Mouse (Mus musculus) myocyte (in vitro differentiated cells): ENCODE measurements at regions not wholly inside any gene's neighbourhood (a gene's known extent, or its start where the extent isn't known, plus 50 kb on each side); places are given as distances from the start of the nearest gene placed in this dataset.

Experiments
- H3K27me3 ChIP-seq: one replicate; pipeline ENCODE4 v1.6.1; 2011; ENCODE audit not compliant: control insufficient read depth, insufficient read depth, insufficient read length
- H3K36me3 ChIP-seq: one replicate; pipeline ENCODE4 v1.6.1; 2011; ENCODE audit not compliant: control insufficient read depth, insufficient read depth
- H3K4me2 ChIP-seq: one replicate; pipeline ENCODE4 v1.6.1; 2011; ENCODE audit warnings: low read depth, control low read depth
- H3K4me3 ChIP-seq: one replicate; pipeline ENCODE4 v1.5.1; 2011; ENCODE audit warnings: mild to moderate bottlenecking, control low read depth, moderate library complexity
- H3K79me2 ChIP-seq: one replicate; pipeline ENCODE4 v1.6.1; 2011; ENCODE audit not compliant: control insufficient read depth, insufficient read depth
- H3ac ChIP-seq: one replicate; pipeline ENCODE4 v1.6.1; 2011; ENCODE audit not compliant: control insufficient read depth, insufficient read length
- CEBPB ChIP-seq: IDR thresholded peaks from 2 replicates; pipeline ENCODE4 v1.6.1; 2011; ENCODE audit warnings: mild to moderate bottlenecking, moderate library complexity; ENCODE audit not compliant: poor library complexity, insufficient read depth, severe bottlenecking
- E2F4 ChIP-seq: IDR thresholded peaks from one replicate; pipeline ENCODE4 v1.6.1; 2011; ENCODE audit warnings: mild to moderate bottlenecking, control low read depth, moderate library complexity; ENCODE audit not compliant: insufficient read depth
- MAX ChIP-seq: IDR thresholded peaks from one replicate; pipeline ENCODE4 v1.6.1; 2011; ENCODE audit warnings: low read depth, mild to moderate bottlenecking, control low read depth
- MYOD1 ChIP-seq, 3 experiments: IDR thresholded peaks; one replicate each; pipeline ENCODE4 v1.6.1; 2011; ENCODE audit warnings: control low read depth in 2 of 3, low read depth in 2 of 3, mild to moderate bottlenecking in 2 of 3, moderate library complexity in 1 of 3; ENCODE audit not compliant: insufficient read length in 2 of 3, control insufficient read depth in 1 of 3
- MYOG ChIP-seq, 3 experiments: IDR thresholded peaks; one replicate each; pipeline ENCODE4 v1.6.1; 2011; ENCODE audit warnings: control low read depth in 2 of 3, low read depth in 2 of 3, mild to moderate bottlenecking in 2 of 3; ENCODE audit not compliant: insufficient read length in 2 of 3, control insufficient read depth in 1 of 3, insufficient read depth in 1 of 3
- POLR2A ChIP-seq: IDR thresholded peaks from one replicate; pipeline ENCODE4 v1.6.1; 2011; ENCODE audit warnings: low read depth, mild to moderate bottlenecking, control low read depth, moderate library complexity; ENCODE audit not compliant: insufficient read length
- POLR2AphosphoS2 ChIP-seq: IDR thresholded peaks from one replicate; pipeline ENCODE4 v1.6.1; 2011; ENCODE audit warnings: low read depth, control low read depth; ENCODE audit not compliant: insufficient read length
- REST ChIP-seq: IDR thresholded peaks from one replicate; pipeline ENCODE4 v1.6.1; 2011; ENCODE audit warnings: mild to moderate bottlenecking, control low read depth, moderate library complexity; ENCODE audit not compliant: insufficient read depth, insufficient read length
- SRF ChIP-seq: IDR thresholded peaks from one replicate; pipeline ENCODE4 v1.6.1; 2011; ENCODE audit warnings: low read depth; ENCODE audit not compliant: control insufficient read depth, insufficient read length
- TCF12 ChIP-seq: IDR thresholded peaks from one replicate; pipeline ENCODE4 v1.6.1; 2011; ENCODE audit warnings: mild to moderate bottlenecking, control low read depth; ENCODE audit not compliant: poor library complexity, insufficient read depth, severe bottlenecking
- TCF3 ChIP-seq: IDR thresholded peaks from one replicate; pipeline ENCODE4 v1.6.1; 2011; ENCODE audit warnings: low read depth, control low read depth; ENCODE audit not compliant: insufficient read length
- USF1 ChIP-seq: IDR thresholded peaks from one replicate; pipeline ENCODE4 v1.6.1; 2011; ENCODE audit warnings: low read depth, mild to moderate bottlenecking, control low read depth, moderate library complexity

GRCm38 (mm10) chr13:47943645-47944044 lies 317.4 kb upstream of the Id4 start:
- H3K4me3 ChIP-seq = no peak overlapping the region
- H3K36me3 ChIP-seq = no peaks in the 10 kb centered on the region
- no peak overlapping the region for H3K4me2 ChIP-seq
- no peaks in the 10 kb centered on the region for H3K79me2 ChIP-seq
- TF ChIP-seq POLR2AphosphoS2 = no peak
- TF ChIP-seq POLR2A = no peak
- no peak for TF ChIP-seq USF1
- no peak for TF ChIP-seq MYOD1 (IDR thresholded peaks at IDR 0.05; ENCODE audit: control insufficient read depth in 1 of 3, insufficient read length in 2 of 3, low read depth in 2 of 3)
- no peak for TF ChIP-seq MYOG (IDR thresholded peaks at IDR 0.05; ENCODE audit: control insufficient read depth in 1 of 3, insufficient read depth in 1 of 3, insufficient read length in 2 of 3, low read depth in 2 of 3)
- TF ChIP-seq REST = no peak
- TF ChIP-seq MAX = no peak
- TF ChIP-seq TCF3 = no peak
- no peak for TF ChIP-seq TCF12
- TF ChIP-seq SRF = no peak
- TF ChIP-seq CEBPB = no peak
- TF ChIP-seq E2F4 = no peak
- H3ac ChIP-seq = no peak overlapping the region
- no peaks in the 10 kb centered on the region for H3K27me3 ChIP-seq

GRCm38 (mm10) chr13:47948098-47948865 lies 312.7 kb upstream of the Id4 start:
- Histone ChIP-seq H3K79me2 (no peaks in the 10 kb centered on the region), H3K4me2 (no peak overlapping the region), H3K4me3 (no peak overlapping the region), H3ac (no peak overlapping the region), H3K27me3 (no peaks in the 10 kb centered on the region), H3K36me3 (no peaks in the 10 kb centered on the region)
- TF ChIP-seq MYOG (IDR thresholded peaks at IDR 0.05; ENCODE audit: control insufficient read depth in 1 of 3, insufficient read depth in 1 of 3, insufficient read length in 2 of 3, low read depth in 2 of 3) (no peak), MYOD1 (IDR thresholded peaks at IDR 0.05; ENCODE audit: control insufficient read depth in 1 of 3, insufficient read length in 2 of 3, low read depth in 2 of 3) (no peak), E2F4 (no peak), REST (no peak), TCF3 (no peak), CEBPB (no peak), POLR2A (no peak), USF1 (no peak), TCF12 (no peak), SRF (no peak)

DNA sequence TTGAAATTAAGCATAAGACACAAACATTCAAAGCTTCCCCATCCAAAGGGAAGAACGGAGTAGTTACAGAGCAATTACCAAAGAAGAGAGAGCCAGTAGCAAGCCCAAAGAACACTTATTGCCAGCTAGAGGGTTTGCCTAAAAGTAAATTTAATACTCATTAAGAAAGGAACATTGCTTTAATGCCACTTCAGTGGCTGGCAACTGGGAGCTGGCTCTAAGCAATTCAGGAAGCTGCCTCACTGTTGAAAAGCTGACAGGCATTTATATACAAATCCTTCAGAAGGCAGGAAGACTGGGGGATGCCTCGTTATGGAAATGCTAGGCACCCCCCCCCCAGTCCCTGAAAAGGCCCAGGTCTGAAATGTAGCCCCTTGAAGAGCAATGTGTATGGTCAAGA lies 310.6 kb upstream of the Id4 start:
- no peaks in the 10 kb centered on the region for H3K36me3 ChIP-seq
- no peak overlapping the region for H3ac ChIP-seq
- H3K4me2 ChIP-seq = no peak overlapping the region
- no peak for TF ChIP-seq MYOD1 (IDR thresholded peaks at IDR 0.05; ENCODE audit: control insufficient read depth in 1 of 3, insufficient read length in 2 of 3, low read depth in 2 of 3)
- no peak for TF ChIP-seq POLR2A
- no peak for TF ChIP-seq REST
- TF ChIP-seq CEBPB = no peak
- TF ChIP-seq MYOG (IDR thresholded peaks at IDR 0.05; ENCODE audit: control insufficient read depth in 1 of 3, insufficient read depth in 1 of 3, insufficient read length in 2 of 3, low read depth in 2 of 3) = no peak
- no peak overlapping the region for H3K4me3 ChIP-seq
- no peaks in the 10 kb centered on the region for H3K27me3 ChIP-seq
- no peaks in the 10 kb centered on the region for H3K79me2 ChIP-seq

GRCm38 (mm10) chr13:47951043-47951442 lies 310.0 kb upstream of the Id4 start:
- no peak overlapping the region for H3K4me3 ChIP-seq
- H3K79me2 ChIP-seq = no peaks in the 10 kb centered on the region
- no peaks in the 10 kb centered on the region for H3K36me3 ChIP-seq
- no peak for TF ChIP-seq TCF3
- TF ChIP-seq REST = no peak
- TF ChIP-seq TCF12 = no peak
- TF ChIP-seq E2F4 = no peak
- no peak for TF ChIP-seq MYOG (IDR thresholded peaks at IDR 0.05; ENCODE audit: control insufficient read depth in 1 of 3, insufficient read depth in 1 of 3, insufficient read length in 2 of 3, low read depth in 2 of 3)
- TF ChIP-seq MYOD1 (IDR thresholded peaks at IDR 0.05; ENCODE audit: control insufficient read depth in 1 of 3, insufficient read length in 2 of 3, low read depth in 2 of 3) = no peak
- TF ChIP-seq POLR2AphosphoS2 = no peak
- TF ChIP-seq MAX = no peak
- TF ChIP-seq CEBPB = no peak
- TF ChIP-seq POLR2A = no peak
- no peak for TF ChIP-seq USF1
- no peak for TF ChIP-seq SRF
- no peak overlapping the region for H3ac ChIP-seq
- no peaks in the 10 kb centered on the region for H3K27me3 ChIP-seq
- H3K4me2 ChIP-seq = no peak overlapping the region

- Histone ChIP-seq H3K36me3 (no peaks in the 10 kb centered on the region), H3K27me3 (no peaks in the 10 kb centered on the region), H3K4me3 (no peak overlapping the region), H3ac (no peak overlapping the region), H3K4me2 (no peak overlapping the region), H3K79me2 (no peaks in the 10 kb centered on the region)
- TF ChIP-seq MAX (no peak), MYOD1 (IDR thresholded peaks at IDR 0.05; ENCODE audit: control insufficient read depth in 1 of 3, insufficient read length in 2 of 3, low read depth in 2 of 3) (no peak), POLR2A (no peak), POLR2AphosphoS2 (no peak), TCF3 (no peak), CEBPB (no peak), MYOG (IDR thresholded peaks at IDR 0.05; ENCODE audit: control insufficient read depth in 1 of 3, insufficient read depth in 1 of 3, insufficient read length in 2 of 3, low read depth in 2 of 3) (no peak), USF1 (no peak), E2F4 (no peak), TCF12 (no peak), SRF (no peak), REST (no peak)
Measured at GRCm38 (mm10) chr13:47952946-47953345, 308.1 kb upstream of the Id4 start.
